Mouse (Mus musculus): Measurements from ENCODE around the gene Gm5741. TPM values are rescaled to one million over a fixed set of nuclear protein-coding genes. Genes with fewer than 3 reads are reported as not detected.

The Gm5741 gene
- total and polyA plus RNA-seq, 2 experiments from 2014 or later = 3.0 TPM; not detected in 1

DNA sequence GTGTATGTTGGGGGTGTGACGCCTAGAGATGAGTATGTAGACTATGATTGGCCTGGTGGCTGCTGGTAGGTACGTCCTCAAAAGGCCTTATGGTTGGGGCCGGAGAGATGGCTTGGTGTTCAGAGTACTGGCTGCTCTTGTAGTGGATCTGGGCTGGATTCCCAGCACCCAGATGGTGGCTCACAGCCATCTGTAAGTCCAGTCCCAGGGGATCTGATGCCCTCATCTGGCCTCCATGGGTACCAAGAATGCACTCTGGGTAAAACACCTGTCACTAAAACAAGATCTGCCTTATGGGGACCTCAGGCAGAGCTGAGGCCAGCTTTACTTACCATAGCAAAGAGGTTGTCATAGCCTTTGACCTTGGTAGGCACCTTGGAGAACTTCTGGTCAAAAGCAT lies 43.9 kb downstream of the Gm5741 start:
- peaks cover 32% of the 10 kb centered on the region for H3K36me3 ChIP-seq (ENCODE audit: insufficient read depth)
- H3K9ac ChIP-seq = no peak overlapping the region
- TF ChIP-seq CTCF (IDR thresholded peaks at IDR 0.05; ENCODE audit: low read depth) = no peak
- DNase-seq (no peak), ATAC-seq (no peak)
- H3K4me2 ChIP-seq (ENCODE audit: low read depth) = no peak overlapping the region
- H3K4me1 ChIP-seq (ENCODE audit: insufficient read depth) = peaks cover 30% of the 10 kb centered on the region
- no peak overlapping the region for H3K27ac ChIP-seq (ENCODE audit: low read depth, low read length)
- H3K27me3 ChIP-seq (ENCODE audit: insufficient read depth, low read length) = no peaks in the 10 kb centered on the region
- H3K9me3 ChIP-seq (ENCODE audit: low read length) = no peaks in the 10 kb centered on the region
- 94% methylated on average over 3 of the region's 3 CpGs for WGBS
- no peak overlapping the region for H3K4me3 ChIP-seq (ENCODE audit: low read depth, low read length)

DNA sequence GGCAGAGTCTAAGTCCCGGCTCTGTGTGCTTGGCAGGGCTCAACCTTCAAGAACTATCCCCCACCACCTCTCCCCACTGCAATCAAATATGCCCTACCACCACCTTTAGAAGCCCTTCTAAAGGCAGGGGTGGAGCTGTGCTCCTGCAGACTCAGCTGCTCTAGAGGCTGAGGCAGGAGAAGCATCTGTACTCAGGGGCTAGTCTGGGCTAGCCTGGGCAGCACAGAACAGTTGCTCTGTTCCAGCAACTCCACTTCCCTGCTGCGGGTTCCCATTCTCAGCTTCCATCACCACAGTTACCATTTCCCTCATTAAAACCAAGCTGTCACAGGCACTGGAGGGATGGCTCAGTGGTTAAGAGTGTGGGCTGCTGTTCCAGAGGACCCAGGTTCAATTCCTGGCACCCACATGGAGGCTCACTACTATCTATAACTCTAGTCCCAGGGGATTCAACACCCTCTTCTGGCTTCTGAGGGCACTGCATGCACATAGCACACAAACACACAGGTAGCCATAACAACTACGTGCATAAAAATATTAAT lies 46.2 kb downstream of the Gm5741 start:
- H3K4me2 ChIP-seq (ENCODE audit: low read depth) = no peak overlapping the region
- H3K4me1 ChIP-seq (ENCODE audit: insufficient read depth) = peaks cover 17% of the 10 kb centered on the region
- peaks cover 53% of the 10 kb centered on the region for H3K36me3 ChIP-seq (ENCODE audit: insufficient read depth)
- ATAC-seq (no peak), DNase-seq (no peak)
- 93% methylated on average over 3 of the region's 3 CpGs for WGBS
- H3K27ac ChIP-seq (ENCODE audit: low read depth, low read length) = no peak overlapping the region
- H3K9ac ChIP-seq = no peak overlapping the region
- TF ChIP-seq CTCF (IDR thresholded peaks at IDR 0.05; ENCODE audit: low read depth) = no peak; the same call in 1 of the 2 replicates
- no peaks in the 10 kb centered on the region for H3K9me3 ChIP-seq (ENCODE audit: low read length)
- H3K4me3 ChIP-seq (ENCODE audit: low read depth, low read length) = no peak overlapping the region
- H3K27me3 ChIP-seq (ENCODE audit: insufficient read depth, low read length) = no peaks in the 10 kb centered on the region

Small RNAs within 50 kb of the gene (microRNA-seq; reads per million reads assigned to microRNA genes)
- gene Gm23388 = 0.39 to 0.49 reads per million in 2 experiments
- 2.3 to 3.5 reads per million in 2 experiments for gene Mir7070

Other genes starting within 250 kb of the Gm5741 start
- 4.7 and 6.9 TPM in 2 replicates for gene Dand5, start 245.2 kb downstream of the Gm5741 start, total RNA-seq (2014; rRNA removed)
- gene Dand5, start 245.2 kb downstream of the Gm5741 start, polyA plus RNA-seq (2015; fragmentation: Nextera tagmentation; extraction: Ambion mirVana) = 8.2 and 10.0 TPM in 2 replicates
- gene Gadd45gip1, start 236.5 kb downstream of the Gm5741 start, total RNA-seq (2014; rRNA removed) = 24.7 and 28.7 TPM in 2 replicates
- 36.7 and 40.8 TPM in 2 replicates for gene Gadd45gip1, start 236.5 kb downstream of the Gm5741 start, polyA plus RNA-seq (2015; fragmentation: Nextera tagmentation; extraction: Ambion mirVana)
- gene Rad23a, start 227.3 kb downstream of the Gm5741 start, total RNA-seq (2014; rRNA removed) = 32.2 and 55.3 TPM in 2 replicates
- 63.5 and 77.4 TPM in 2 replicates for gene Rad23a, start 227.3 kb downstream of the Gm5741 start, polyA plus RNA-seq (2015; fragmentation: Nextera tagmentation; extraction: Ambion mirVana)
- gene Calr, start 221.0 kb downstream of the Gm5741 start, total RNA-seq (2014; rRNA removed) = 470 and 505 TPM in 2 replicates
- 354 and 405 TPM in 2 replicates for gene Calr, start 221.0 kb downstream of the Gm5741 start, polyA plus RNA-seq (2015; fragmentation: Nextera tagmentation; extraction: Ambion mirVana)
- 77.1 and 91.2 TPM in 2 replicates for gene Farsa, start 211.0 kb downstream of the Gm5741 start, total RNA-seq (2014; rRNA removed)
- 100 and 103 TPM in 2 replicates for gene Farsa, start 211.0 kb downstream of the Gm5741 start, polyA plus RNA-seq (2015; fragmentation: Nextera tagmentation; extraction: Ambion mirVana)
- gene Syce2, start 195.9 kb downstream of the Gm5741 start, total RNA-seq (2014; rRNA removed) = 27.5 and 32.2 TPM in 2 replicates
- gene Syce2, start 195.9 kb downstream of the Gm5741 start, polyA plus RNA-seq (2015; fragmentation: Nextera tagmentation; extraction: Ambion mirVana) = 77.9 and 78.2 TPM in 2 replicates
- gene Gcdh, start 174.1 kb downstream of the Gm5741 start, total RNA-seq (2014; rRNA removed) = 28.9 and 31.5 TPM in 2 replicates
- gene Gcdh, start 174.1 kb downstream of the Gm5741 start, polyA plus RNA-seq (2015; fragmentation: Nextera tagmentation; extraction: Ambion mirVana) = 21.3 and 27.5 TPM in 2 replicates
- gene Klf1, start 166.1 kb downstream of the Gm5741 start, total RNA-seq (2014; rRNA removed) = 0.46 TPM in 1 of 2 replicates, not detected in the other
- 0.50 and 0.77 TPM in 2 replicates for gene Klf1, start 166.1 kb downstream of the Gm5741 start, polyA plus RNA-seq (2015; fragmentation: Nextera tagmentation; extraction: Ambion mirVana)
- 3.6 and 3.7 TPM in 2 replicates for gene Dnase2a, start 159.4 kb downstream of the Gm5741 start, total RNA-seq (2014; rRNA removed)
- 6.3 and 7.1 TPM in 2 replicates for gene Dnase2a, start 159.4 kb downstream of the Gm5741 start, polyA plus RNA-seq (2015; fragmentation: Nextera tagmentation; extraction: Ambion mirVana)
- 39.7 and 57.7 TPM in 2 replicates for gene Mast1, start 130.6 kb downstream of the Gm5741 start, total RNA-seq (2014; rRNA removed)
- gene Mast1, start 130.6 kb downstream of the Gm5741 start, polyA plus RNA-seq (2015; fragmentation: Nextera tagmentation; extraction: Ambion mirVana) = 44.2 and 63.8 TPM in 2 replicates
- 4.8 and 10.4 TPM in 2 replicates for gene Rtbdn, start 121.0 kb downstream of the Gm5741 start, total RNA-seq (2014; rRNA removed)
- gene Rtbdn, start 121.0 kb downstream of the Gm5741 start, polyA plus RNA-seq (2015; fragmentation: Nextera tagmentation; extraction: Ambion mirVana) = 1.7 and 3.5 TPM in 2 replicates
- not detected in 2 replicates for gene Gm49661, start 98.5 kb downstream of the Gm5741 start, total RNA-seq (2014; rRNA removed)
- not detected in 2 replicates for gene Gm49661, start 98.5 kb downstream of the Gm5741 start, polyA plus RNA-seq (2015; fragmentation: Nextera tagmentation; extraction: Ambion mirVana)
- gene Prdx2, start 98.4 kb downstream of the Gm5741 start, total RNA-seq (2014; rRNA removed) = 814 and 983 TPM in 2 replicates
- gene Prdx2, start 98.4 kb downstream of the Gm5741 start, polyA plus RNA-seq (2015; fragmentation: Nextera tagmentation; extraction: Ambion mirVana) = 974 and 1,110 TPM in 2 replicates
- gene Rnaseh2a, start 98.2 kb downstream of the Gm5741 start, total RNA-seq (2014; rRNA removed) = 39.8 and 42.7 TPM in 2 replicates
- gene Rnaseh2a, start 98.2 kb downstream of the Gm5741 start, polyA plus RNA-seq (2015; fragmentation: Nextera tagmentation; extraction: Ambion mirVana) = 52.2 and 56.3 TPM in 2 replicates
- 21.9 and 22.2 TPM in 2 replicates for gene Junb, start 89.3 kb downstream of the Gm5741 start, total RNA-seq (2014; rRNA removed)
- 10.1 and 15.9 TPM in 2 replicates for gene Junb, start 89.3 kb downstream of the Gm5741 start, polyA plus RNA-seq (2015; fragmentation: Nextera tagmentation; extraction: Ambion mirVana)
- gene Hook2, start 77.4 kb downstream of the Gm5741 start, total RNA-seq (2014; rRNA removed) = 30.3 and 32.5 TPM in 2 replicates
- gene Hook2, start 77.4 kb downstream of the Gm5741 start, polyA plus RNA-seq (2015; fragmentation: Nextera tagmentation; extraction: Ambion mirVana) = 22.6 and 28.7 TPM in 2 replicates
- not detected in 2 replicates for gene Best2, start 53.5 kb downstream of the Gm5741 start, total RNA-seq (2014; rRNA removed)
- gene Best2, start 53.5 kb downstream of the Gm5741 start, polyA plus RNA-seq (2015; fragmentation: Nextera tagmentation; extraction: Ambion mirVana) = 0.11 and 0.15 TPM in 2 replicates
- gene Asna1, start 42.7 kb downstream of the Gm5741 start, total RNA-seq (2014; rRNA removed) = 136 and 160 TPM in 2 replicates
- 153 and 180 TPM in 2 replicates for gene Asna1, start 42.7 kb downstream of the Gm5741 start, polyA plus RNA-seq (2015; fragmentation: Nextera tagmentation; extraction: Ambion mirVana)
- 338 and 447 TPM in 2 replicates for gene Trir, start 41.2 kb downstream of the Gm5741 start, total RNA-seq (2014; rRNA removed)
- 161 and 178 TPM in 2 replicates for gene Trir, start 41.2 kb downstream of the Gm5741 start, polyA plus RNA-seq (2015; fragmentation: Nextera tagmentation; extraction: Ambion mirVana)
- gene Tnpo2, start 31.1 kb downstream of the Gm5741 start, total RNA-seq (2014; rRNA removed) = 129 and 155 TPM in 2 replicates
- 40.4 and 52.3 TPM in 2 replicates for gene Tnpo2, start 31.1 kb downstream of the Gm5741 start, polyA plus RNA-seq (2015; fragmentation: Nextera tagmentation; extraction: Ambion mirVana)
- gene Fbxw9, start 7.9 kb downstream of the Gm5741 start, total RNA-seq (2014; rRNA removed) = 106 and 115 TPM in 2 replicates
- gene Fbxw9, start 7.9 kb downstream of the Gm5741 start, polyA plus RNA-seq (2015; fragmentation: Nextera tagmentation; extraction: Ambion mirVana) = 79.8 and 87.4 TPM in 2 replicates
- 63.1 and 74.3 TPM in 2 replicates for gene Dhps, start 3.8 kb upstream of the Gm5741 start, total RNA-seq (2014; rRNA removed)
- 104 and 118 TPM in 2 replicates for gene Dhps, start 3.8 kb upstream of the Gm5741 start, polyA plus RNA-seq (2015; fragmentation: Nextera tagmentation; extraction: Ambion mirVana)
- 80.8 and 105 TPM in 2 replicates for gene Wdr83os, start 12.8 kb upstream of the Gm5741 start, total RNA-seq (2014; rRNA removed)
- 171 and 182 TPM in 2 replicates for gene Wdr83os, start 12.8 kb upstream of the Gm5741 start, polyA plus RNA-seq (2015; fragmentation: Nextera tagmentation; extraction: Ambion mirVana)
- 22.1 and 22.5 TPM in 2 replicates for gene Wdr83, start 13.3 kb upstream of the Gm5741 start, total RNA-seq (2014; rRNA removed)
- 35.3 and 37.2 TPM in 2 replicates for gene Wdr83, start 13.3 kb upstream of the Gm5741 start, polyA plus RNA-seq (2015; fragmentation: Nextera tagmentation; extraction: Ambion mirVana)
- gene Man2b1, start 15.3 kb upstream of the Gm5741 start, total RNA-seq (2014; rRNA removed) = 24.9 and 28.8 TPM in 2 replicates
- 14.8 and 18.0 TPM in 2 replicates for gene Man2b1, start 15.3 kb upstream of the Gm5741 start, polyA plus RNA-seq (2015; fragmentation: Nextera tagmentation; extraction: Ambion mirVana)
- gene Zfp791, start 55.1 kb upstream of the Gm5741 start, total RNA-seq (2014; rRNA removed) = 2.7 and 3.2 TPM in 2 replicates
- gene Zfp791, start 55.1 kb upstream of the Gm5741 start, polyA plus RNA-seq (2015; fragmentation: Nextera tagmentation; extraction: Ambion mirVana) = 1.5 and 2.4 TPM in 2 replicates
- gene Cks1brt, start 83.9 kb upstream of the Gm5741 start, total RNA-seq (2014; rRNA removed) = not detected in 2 replicates
- gene Cks1brt, start 83.9 kb upstream of the Gm5741 start, polyA plus RNA-seq (2015; fragmentation: Nextera tagmentation; extraction: Ambion mirVana) = not detected in 2 replicates
- not detected in 2 replicates for gene Olfr371, start 158.0 kb upstream of the Gm5741 start, total RNA-seq (2014; rRNA removed)
- not detected in 2 replicates for gene Olfr371, start 158.0 kb upstream of the Gm5741 start, polyA plus RNA-seq (2015; fragmentation: Nextera tagmentation; extraction: Ambion mirVana)
- 57.1 and 62.1 TPM in 2 replicates for gene Orc6, start 231.7 kb upstream of the Gm5741 start, total RNA-seq (2014; rRNA removed)
- gene Orc6, start 231.7 kb upstream of the Gm5741 start, polyA plus RNA-seq (2015; fragmentation: Nextera tagmentation; extraction: Ambion mirVana) = 61.8 and 72.9 TPM in 2 replicates
- gene Vps35, start 231.8 kb upstream of the Gm5741 start, total RNA-seq (2014; rRNA removed) = 185 and 199 TPM in 2 replicates
- gene Vps35, start 231.8 kb upstream of the Gm5741 start, polyA plus RNA-seq (2015; fragmentation: Nextera tagmentation; extraction: Ambion mirVana) = 151 and 169 TPM in 2 replicates